Mouse (Mus musculus) left cerebral cortex, postnatal 4 days (tissue): ENCODE measurements around the gene Bckdhb. TPM values are rescaled to one million over a fixed set of nuclear protein-coding genes. Genes with fewer than 3 reads are reported as not detected.

Source experiments
- DNase-seq: peaks from one replicate; pipeline ENCODE4 v3.0.0-alpha.2; 2022
- intact Hi-C: fragments of 180-260 bp; cut with DNase I; formaldehyde crosslinking; loops from one replicate; pipeline ENCODE4 v1.15.1; 2025
- total RNA-seq, 2 experiments: library from RNA; stranded (reverse); gene quantifications; 2 replicates each; pipeline ENCODE4 v1.2.3; 2021

Gene Bckdhb
- total RNA-seq, 2 experiments from 2014 or later = 27.7 to 29.6 TPM

GRCm38 (mm10) chr9:84094111-84094510 lies 169.2 kb downstream of the Bckdhb start:
- intact Hi-C loops = no loop called here
- DNase-seq = peak; percentile 21

DNA sequence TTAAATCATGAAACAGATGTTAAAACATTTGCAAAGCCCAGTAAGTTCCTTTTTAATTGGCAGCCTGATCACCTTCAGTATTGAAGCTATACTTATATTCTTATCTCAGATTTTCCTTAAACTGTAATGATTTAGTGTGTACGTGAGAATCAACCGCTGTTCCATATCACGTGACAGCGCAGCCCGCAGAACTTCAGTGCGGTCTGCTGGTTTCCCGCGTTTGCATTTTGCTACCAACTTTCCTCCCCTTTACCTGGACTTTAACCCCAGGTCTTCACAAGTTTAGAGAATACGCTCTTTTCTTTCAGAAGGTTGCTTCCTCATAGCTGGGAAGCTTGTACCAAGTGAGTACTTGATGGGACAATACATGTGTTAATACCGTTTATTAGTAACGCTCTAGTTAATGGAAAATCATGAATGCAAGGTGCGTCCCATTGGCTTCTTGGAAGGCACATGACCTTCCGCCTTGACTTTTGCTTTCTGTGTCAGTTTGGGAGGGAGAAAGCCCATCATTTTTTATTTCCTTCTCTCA lies 171.6 kb downstream of the Bckdhb start:
- no peak for DNase-seq
- intact Hi-C loops = no loop called here

DNA sequence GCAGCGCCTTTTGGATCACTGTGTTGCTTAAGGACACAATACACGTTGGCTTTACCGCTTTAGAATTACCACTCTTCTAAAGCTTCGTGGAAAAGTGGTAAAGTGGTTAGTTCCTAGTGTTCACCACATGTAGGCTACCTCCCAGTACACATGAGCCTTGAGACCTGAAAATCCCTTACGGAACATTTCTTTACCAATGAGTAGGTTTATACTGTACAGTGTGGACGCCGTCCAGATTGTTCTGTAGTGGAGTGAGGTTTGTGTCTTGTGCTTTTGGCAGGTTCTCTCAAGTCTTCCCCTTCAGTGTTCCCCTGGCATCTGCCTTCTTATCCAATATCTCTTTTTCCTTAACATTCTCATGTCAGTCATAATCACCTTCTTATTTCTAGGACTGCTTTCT lies 178.4 kb downstream of the Bckdhb start:
- intact Hi-C loops = no loop called here
- no peak for DNase-seq

DNA sequence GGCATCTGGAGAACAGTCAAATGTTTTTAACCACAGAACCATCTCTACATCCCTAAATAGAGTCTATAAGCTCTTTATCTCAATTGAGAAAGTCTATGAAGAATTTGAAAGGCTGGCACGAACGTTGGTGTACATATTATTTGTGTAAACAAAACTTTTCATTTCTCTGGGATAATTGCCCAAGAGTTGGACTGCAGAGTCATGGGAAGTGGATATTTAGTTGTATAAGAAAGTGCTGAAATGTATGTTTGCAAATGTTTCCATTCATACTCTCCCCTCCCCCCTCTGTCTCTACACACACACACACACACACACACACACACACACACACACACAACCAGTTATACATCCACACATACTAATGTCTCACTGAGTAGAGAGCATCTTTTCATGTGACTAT lies 181.5 kb downstream of the Bckdhb start:
- DNase-seq = no peak
- intact Hi-C loops = no loop called here

- no peak for DNase-seq
These were observed 182.3 kb downstream of the Bckdhb start for GRCm38 (mm10) chr9:84107045-84107813.

DNA sequence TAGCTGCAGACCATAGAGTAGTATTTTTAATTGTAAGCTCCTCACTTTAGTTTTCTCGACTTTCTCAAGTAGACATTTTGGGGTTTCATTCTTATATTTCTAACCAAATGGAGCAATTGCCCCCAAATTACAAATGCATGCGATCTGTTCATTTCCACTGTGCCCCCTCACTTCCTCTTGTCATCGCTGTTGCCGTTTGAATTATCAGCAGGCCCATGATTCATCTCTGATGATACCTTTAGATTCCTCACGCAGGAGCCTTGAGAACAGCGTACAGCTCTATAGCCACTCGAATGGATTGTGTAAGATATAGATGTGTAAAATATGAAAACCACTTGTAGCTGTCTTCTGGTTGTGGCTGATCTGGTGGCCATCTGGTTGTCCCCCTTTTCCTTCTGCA lies 183.6 kb downstream of the Bckdhb start:
- intact Hi-C loops = no loop called here

More at GRCm38 (mm10) chr9:84107045-84107813, 182.3 kb downstream of the Bckdhb start:
- intact Hi-C loops = no loop called here

GRCm38 (mm10) chr9:84109777-84110478 lies 185.0 kb downstream of the Bckdhb start:
- intact Hi-C loops = no loop called here

More for the DNA sequence above, 183.6 kb downstream of the Bckdhb start:
- DNase-seq = no peak

DNA sequence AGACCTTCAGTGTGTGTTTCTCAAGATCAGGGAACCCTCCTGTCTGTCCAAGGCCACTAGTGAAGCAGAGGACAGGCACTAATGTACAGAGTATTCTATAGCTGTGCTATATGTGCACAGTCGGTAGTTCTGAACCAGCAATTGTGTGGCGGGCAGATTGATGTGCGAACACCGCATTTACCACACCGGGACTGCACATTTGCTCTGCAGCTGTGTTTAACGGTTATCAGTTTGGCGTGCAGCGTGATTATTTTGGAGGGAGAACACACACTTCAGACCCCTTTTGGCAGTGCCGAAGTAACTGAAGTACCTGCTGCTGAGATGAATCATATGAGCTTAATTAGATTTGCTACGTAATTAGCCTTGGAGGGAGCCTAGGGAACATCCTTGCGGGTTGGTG lies 185.7 kb downstream of the Bckdhb start:
- intact Hi-C loops = no loop called here
- no peak for DNase-seq

More at GRCm38 (mm10) chr9:84109777-84110478, 185.0 kb downstream of the Bckdhb start:
- DNase-seq = peak; percentile 20

- intact Hi-C loops = no loop called here
- no peak for DNase-seq
These were observed 187.4 kb downstream of the Bckdhb start for GRCm38 (mm10) chr9:84112319-84112718.

GRCm38 (mm10) chr9:84112842-84113568 lies 188.1 kb downstream of the Bckdhb start:
- DNase-seq = no peak
- intact Hi-C loops = no loop called here

DNA sequence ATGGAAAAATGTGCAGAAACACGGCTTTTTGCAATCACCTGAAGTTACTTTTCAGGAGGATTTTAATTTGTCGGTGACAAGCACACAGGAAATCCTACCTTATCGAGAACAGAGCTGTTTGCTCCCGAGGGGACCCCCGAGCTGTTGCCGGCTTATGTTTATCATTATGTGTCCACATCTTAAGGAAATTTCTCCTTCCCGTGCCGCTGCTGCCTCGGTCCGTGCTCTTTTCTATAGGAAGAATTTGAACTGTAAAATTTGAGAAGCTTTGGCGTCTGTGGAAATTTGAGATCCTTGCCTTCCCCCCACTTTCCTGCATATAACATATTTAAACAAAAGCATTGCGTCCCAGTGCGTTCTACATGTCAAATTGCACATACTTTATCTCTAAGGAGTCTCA lies 189.3 kb downstream of the Bckdhb start:
- no peak for DNase-seq
- intact Hi-C loops = no loop called here

DNA sequence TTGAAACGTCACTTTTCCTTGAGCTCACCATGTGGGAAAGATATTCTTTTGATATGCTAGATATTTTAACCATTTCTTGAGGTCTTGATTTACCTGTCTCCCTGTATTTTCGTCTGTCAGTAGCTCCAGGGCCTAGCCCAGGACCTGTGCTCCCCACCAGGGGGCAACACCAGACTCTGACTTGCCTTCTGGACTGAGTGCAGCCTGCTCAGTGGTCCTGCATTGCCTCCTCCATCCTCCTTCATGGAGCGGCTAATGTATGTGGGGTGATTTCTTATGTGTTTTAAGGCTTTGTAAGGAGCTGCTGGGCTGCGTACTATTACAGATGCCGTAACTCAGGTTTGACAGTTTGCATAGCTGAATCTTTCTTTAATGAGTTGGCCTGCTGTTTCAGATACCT lies 192.4 kb downstream of the Bckdhb start:
- intact Hi-C loops = no loop called here
- peak; percentile 22 for DNase-seq

DNA sequence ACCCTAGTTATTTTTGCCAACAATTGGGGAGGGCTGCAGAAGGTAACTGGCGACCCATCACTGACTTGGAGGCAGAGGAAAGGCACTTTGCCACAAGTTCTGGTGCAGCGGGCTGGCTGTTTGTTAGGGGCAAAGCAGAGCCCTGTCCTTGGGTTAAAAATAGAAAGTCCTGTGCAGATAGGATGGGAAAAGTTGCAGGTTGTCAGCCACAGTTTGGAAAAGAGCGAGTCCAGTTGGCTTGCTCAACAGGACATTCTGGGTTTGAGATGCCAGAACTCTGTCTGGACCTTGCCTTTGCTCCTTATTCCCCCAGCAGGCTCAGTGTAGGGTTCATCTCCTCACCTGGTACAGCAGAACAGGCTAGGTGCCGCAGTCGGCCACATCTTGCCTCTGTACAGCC lies 200.1 kb downstream of the Bckdhb start:
- no peak for DNase-seq
- intact Hi-C loops = no loop called here

DNA sequence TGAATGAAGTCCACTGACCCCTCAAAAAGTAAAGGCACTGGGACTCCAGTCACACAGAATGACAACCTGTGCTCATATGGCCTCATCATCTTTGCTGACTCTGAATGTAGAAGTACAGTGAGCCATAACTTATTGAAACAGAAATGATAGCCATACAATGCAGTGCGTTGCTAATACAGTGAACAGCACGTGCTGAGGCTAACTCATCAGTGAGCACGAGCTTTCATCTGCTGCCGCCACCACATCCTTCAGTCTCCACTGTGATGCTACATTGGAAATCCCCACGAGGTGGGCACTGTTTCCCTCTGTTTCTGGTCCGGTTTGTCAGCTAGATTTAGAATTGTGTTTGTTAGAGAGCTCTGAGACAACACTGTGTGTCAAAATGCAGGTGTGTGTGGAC lies 205.4 kb downstream of the Bckdhb start:
- intact Hi-C loops = no loop called here
- no peak for DNase-seq

DNA sequence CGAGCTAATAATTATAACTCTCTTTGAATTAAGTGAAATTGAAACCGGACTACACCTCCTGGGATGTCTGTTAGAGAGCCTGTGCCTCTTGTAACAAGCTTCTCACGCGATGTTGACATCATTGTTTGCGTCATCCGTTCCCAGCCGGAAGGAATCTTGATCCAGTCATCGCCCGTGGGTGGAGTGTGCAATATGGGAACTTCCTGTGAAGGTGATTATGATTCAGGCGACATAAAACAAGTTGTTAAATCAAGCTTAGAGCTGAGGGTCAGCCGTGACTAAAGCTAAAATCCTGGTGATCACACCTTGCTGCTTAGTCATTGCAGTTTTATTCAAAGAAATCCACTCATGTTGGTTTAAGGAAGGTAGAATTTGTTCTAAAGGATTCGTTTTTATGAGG lies 210.1 kb downstream of the Bckdhb start:
- intact Hi-C loops = no loop called here
- DNase-seq = no peak

GRCm38 (mm10) chr9:84137192-84137591 lies 212.2 kb downstream of the Bckdhb start:
- intact Hi-C loops = no loop called here
- no peak for DNase-seq

- intact Hi-C loops = no loop called here
These were observed 223.2 kb downstream of the Bckdhb start for GRCm38 (mm10) chr9:84148124-84148523.

More at GRCm38 (mm10) chr9:84148124-84148523, 223.2 kb downstream of the Bckdhb start:
- DNase-seq = no peak
